Mouse (Mus musculus) granulocyte monocyte progenitor cell, adult 5-6 weeks (primary cell): ENCODE data around the gene Sugct. TPM values are rescaled to one million over a fixed set of nuclear protein-coding genes. Genes with fewer than 3 reads are reported as not detected.
"Not testable (repeated sequence)": the region's sequence is repeated elsewhere in the genome, so short reads cannot be mapped to it uniquely, and the experiment has no call there.

Experiments used
- ATAC-seq: replicated peaks from 2 replicates; pipeline ENCODE4 v1.8.0; 2016; ENCODE audit warnings: mild to moderate bottlenecking, moderate TSS enrichment, inconsistent platforms; ENCODE audit not compliant: poor library complexity, severe bottlenecking
- total RNA-seq, 2 experiments: library from RNA; stranded (forward) in 1 of 2; stranded (reverse) in 1 of 2; fragments of 200-712, 200-1000 nt in 1 of 2; fragments of >200 nt in 1 of 2; fragmentation: Nextera tagmentation in 1 of 2; gene quantifications; 2 replicates each; pipeline ENCODE4 v1.2.3; 2014 to 2017

Gene Sugct
- total RNA-seq, 2 experiments from 2014 or later: 0.52 TPM; not detected in 1

- no peak for ATAC-seq
Observed at GRCm38 (mm10) chr13:16933600-16933999, 761.8 kb downstream of the Sugct start.

GRCm38 (mm10) chr13:16921305-16921704, 774.0 kb downstream of the Sugct start:
- peak; percentile 85 for ATAC-seq

GRCm38 (mm10) chr13:16915697-16916096, 779.7 kb downstream of the Sugct start:
- no peak for ATAC-seq

GRCm38 (mm10) chr13:16912214-16912613, 783.1 kb downstream of the Sugct start:
- peak; percentile 93 for ATAC-seq

GRCm38 (mm10) chr13:16906974-16907373, 788.4 kb downstream of the Sugct start:
- ATAC-seq: no peak

GRCm38 (mm10) chr13:16901424-16901823, 793.9 kb downstream of the Sugct start:
- no peak for ATAC-seq

GRCm38 (mm10) chr13:16898084-16898792, 797.1 kb downstream of the Sugct start:
- ATAC-seq: peak; percentile 91

GRCm38 (mm10) chr13:16878056-16878455, 817.3 kb downstream of the Sugct start:
- ATAC-seq: no peak

GRCm38 (mm10) chr13:16859986-16860385, 835.4 kb downstream of the Sugct start:
- no peak for ATAC-seq

- ATAC-seq: no peak
Observed at GRCm38 (mm10) chr13:16847236-16847635, 848.1 kb downstream of the Sugct start.

- ATAC-seq: no peak
Observed at GRCm38 (mm10) chr13:16840994-16841393, 854.4 kb downstream of the Sugct start.

GRCm38 (mm10) chr13:16838409-16838808, 856.9 kb downstream of the Sugct start:
- no peak for ATAC-seq

- ATAC-seq: peak; percentile 40
Observed at GRCm38 (mm10) chr13:16835111-16835510, 860.2 kb downstream of the Sugct start.

- no peak for ATAC-seq
Observed at GRCm38 (mm10) chr13:16833069-16833468, 862.3 kb downstream of the Sugct start.

- no peak for ATAC-seq
Observed at GRCm38 (mm10) chr13:16831840-16832239, 863.5 kb downstream of the Sugct start.

GRCm38 (mm10) chr13:16830291-16830690, 865.1 kb downstream of the Sugct start:
- not testable (repeated sequence) for ATAC-seq

GRCm38 (mm10) chr13:16829589-16829988, 865.8 kb downstream of the Sugct start:
- no peak for ATAC-seq

- ATAC-seq: no peak
Observed at GRCm38 (mm10) chr13:16825619-16826018, 869.7 kb downstream of the Sugct start.

GRCm38 (mm10) chr13:16821785-16822184, 873.6 kb downstream of the Sugct start:
- ATAC-seq: no peak

- peak; percentile 47 for ATAC-seq
Observed at GRCm38 (mm10) chr13:16817471-16817870, 877.9 kb downstream of the Sugct start.

GRCm38 (mm10) chr13:16816747-16817146, 878.6 kb downstream of the Sugct start:
- ATAC-seq: peak; percentile 99

GRCm38 (mm10) chr13:16812268-16812667, 883.1 kb downstream of the Sugct start:
- no peak for ATAC-seq
